Mouse (Mus musculus) CH12.LX (cell line): ENCODE measurements around the gene Sept10. TPM values are rescaled to one million over a fixed set of nuclear protein-coding genes. Genes with fewer than 3 reads are reported as not detected.

Experiments
- DNase-seq: peaks from one replicate; pipeline ENCODE4 v3.0.0-alpha.2; 2013; ENCODE audit errors: extremely low read depth
- H3K27ac ChIP-seq: 2 replicates; pipeline ENCODE4 v1.5.1; 2012; ENCODE audit warnings: low read depth, mild to moderate bottlenecking, control low read depth, moderate library complexity; ENCODE audit not compliant: insufficient read depth
- H3K27me3 ChIP-seq: replicated peaks from 2 replicates; pipeline ENCODE3; 2012; ENCODE audit warnings: inconsistent platforms
- H3K36me3 ChIP-seq, 2 experiments: replicated peaks in 1 of 2; 2 replicates each; pipeline versions ENCODE3 to v1.6.1; 2012; ENCODE audit warnings: inconsistent platforms in 1 of 2, low read length in 1 of 2, mild to moderate bottlenecking in 1 of 2, mixed read lengths in 1 of 2, moderate library complexity in 1 of 2; ENCODE audit not compliant: control insufficient read depth in 1 of 2, insufficient read depth in 1 of 2
- H3K4me1 ChIP-seq, 2 experiments: 2 replicates each; pipeline ENCODE4 v1.6.1; 2012; ENCODE audit warnings: inconsistent platforms in 1 of 2, moderate library complexity in 1 of 2; ENCODE audit not compliant: insufficient read depth in 2 of 2, control insufficient read depth in 1 of 2
- H3K4me2 ChIP-seq: 2 replicates; pipeline ENCODE4 v1.6.1; 2012; ENCODE audit warnings: low read depth, mild to moderate bottlenecking, control low read depth; ENCODE audit not compliant: poor library complexity, insufficient read depth, severe bottlenecking
- H3K4me3 ChIP-seq, 3 experiments: fragments of 150-350 bp in 1 of 3; sonication (generic) in 1 of 3; replicated peaks in 1 of 3; 2 replicates each; pipeline versions ENCODE3 to v1.5.1; 2011 to 2012; ENCODE audit warnings: low read depth in 2 of 3, low read length in 2 of 3, mild to moderate bottlenecking in 2 of 3, moderate library complexity in 2 of 3, control low read depth in 1 of 3, improper control_type of control experiment in 1 of 3, inconsistent platforms in 1 of 3, mixed read lengths in 1 of 3; ENCODE audit not compliant: poor library complexity in 1 of 3
- H3K79me2 ChIP-seq: replicated peaks from 2 replicates; pipeline ENCODE4 v1.6.1; 2012; ENCODE audit warnings: mild to moderate bottlenecking, moderate library complexity; ENCODE audit not compliant: control insufficient read depth, poor library complexity, insufficient read depth, severe bottlenecking; ENCODE audit errors: extremely low read depth
- H3K9ac ChIP-seq: 2 replicates; pipeline ENCODE4 v1.6.1; 2012; ENCODE audit warnings: low read depth, mild to moderate bottlenecking, control low read depth, moderate library complexity; ENCODE audit not compliant: insufficient read depth
- H3K9me3 ChIP-seq: replicated peaks from 2 replicates; pipeline ENCODE3; 2012; ENCODE audit warnings: low read length, inconsistent platforms, mixed read lengths
- CHD1 ChIP-seq: IDR thresholded peaks from 2 replicates; pipeline ENCODE4 v1.6.1; 2012; ENCODE audit warnings: low read depth, low read length, improper control_type of control experiment, inconsistent platforms
- CTCF ChIP-seq, 2 experiments: IDR thresholded peaks in 1 of 2; conservative IDR thresholded peaks in 1 of 2; 2 replicates each; pipeline ENCODE4 v1.5.1; 2011 to 2012; ENCODE audit warnings: low read depth in 2 of 2, low read length in 2 of 2, improper control_type of control experiment in 1 of 2, inconsistent platforms in 1 of 2, mild to moderate bottlenecking in 1 of 2, moderate library complexity in 1 of 2
- EP300 ChIP-seq: IDR thresholded peaks from 2 replicates; pipeline ENCODE4 v1.6.1; 2011; ENCODE audit warnings: low read length, improper control_type of control experiment
- ETS1 ChIP-seq: conservative IDR thresholded peaks from 2 replicates; pipeline ENCODE4 v1.6.1; 2012; ENCODE audit warnings: low read depth, mild to moderate bottlenecking, inconsistent platforms, low read length, improper control_type of control experiment, moderate library complexity
- HCFC1 ChIP-seq: IDR thresholded peaks from 2 replicates; pipeline ENCODE4 v1.6.1; 2012; ENCODE audit warnings: low read depth, mild to moderate bottlenecking, inconsistent platforms, low read length, improper control_type of control experiment
- IRF4 ChIP-seq: IDR thresholded peaks from 2 replicates; pipeline ENCODE4 v1.6.1; 2014; ENCODE audit warnings: low read depth, mild to moderate bottlenecking, inconsistent platforms, low read length, improper control_type of control experiment
- MAX ChIP-seq: IDR thresholded peaks from 2 replicates; pipeline ENCODE4 v1.6.1; 2011; ENCODE audit warnings: low read length, improper control_type of control experiment
- NRF1 ChIP-seq: IDR thresholded peaks from 2 replicates; pipeline ENCODE4 v1.6.1; 2014; ENCODE audit warnings: low read depth, mild to moderate bottlenecking, inconsistent platforms, low read length, improper control_type of control experiment, moderate library complexity
- POLR2AphosphoS2 ChIP-seq: IDR thresholded peaks from 2 replicates; pipeline ENCODE4 v1.6.1; 2011; ENCODE audit warnings: low read depth, low read length, improper control_type of control experiment
- SIN3A ChIP-seq: IDR thresholded peaks from 2 replicates; pipeline ENCODE4 v1.6.1; 2012; ENCODE audit warnings: low read length, improper control_type of control experiment, inconsistent platforms
- SMC3 ChIP-seq: IDR thresholded peaks from 2 replicates; pipeline ENCODE4 v1.6.1; 2011; ENCODE audit warnings: low read depth, low read length, improper control_type of control experiment
- TBP ChIP-seq: conservative IDR thresholded peaks from 2 replicates; pipeline ENCODE4 v1.6.1; 2011; ENCODE audit warnings: low read depth, low read length, improper control_type of control experiment
- TCF12 ChIP-seq: IDR thresholded peaks from 2 replicates; pipeline ENCODE4 v1.6.1; 2014; ENCODE audit warnings: low read depth, mild to moderate bottlenecking, inconsistent platforms, low read length, improper control_type of control experiment
- UBTF ChIP-seq: IDR thresholded peaks from 2 replicates; pipeline ENCODE4 v1.6.1; 2012; ENCODE audit warnings: low read depth, mild to moderate bottlenecking, inconsistent platforms, low read length, improper control_type of control experiment, moderate library complexity
- USF2 ChIP-seq: conservative IDR thresholded peaks from 2 replicates; pipeline ENCODE4 v1.6.1; 2011; ENCODE audit warnings: low read depth, low read length, improper control_type of control experiment
- ZC3H11A ChIP-seq: IDR thresholded peaks from 2 replicates; pipeline ENCODE4 v1.6.1; 2012; ENCODE audit warnings: low read depth, mild to moderate bottlenecking, inconsistent platforms, low read length, improper control_type of control experiment
- ZMIZ1 ChIP-seq: IDR thresholded peaks from 2 replicates; pipeline ENCODE4 v1.6.1; 2012; ENCODE audit warnings: low read depth, mild to moderate bottlenecking, inconsistent platforms, low read length, improper control_type of control experiment
- dilution Hi-C: fragments of 300-500 bp; cut with MboI; formaldehyde crosslinking; loops from 2 replicates; pipeline ENCODE4 v1.14.3; 2020; ENCODE audit warnings: low sequenced_read_pairs; ENCODE audit not compliant: extremely low pct_unique_long_range_greater_than_20kb, extremely low pct_ligation_motif_present
- in situ Hi-C: fragments of 300-500 bp; cut with MboI; formaldehyde crosslinking; loops from 3 replicates; pipeline ENCODE4 v1.14.3; 2019; ENCODE audit warnings: low sequenced_read_pairs, low pct_ligation_motif_present, low pct_unique_long_range_greater_than_20kb, mixed read lengths
- polyA plus RNA-seq: library from polyadenylated mRNA; unstranded; fragments of >175 nt; gene quantifications from 2 replicates; pipeline ENCODE4 v1.2.1, GENCODE M21; 2012; ENCODE audit warnings: low read depth; ENCODE audit not compliant: insufficient read length
- total RNA-seq, 2 experiments: library from RNA; depleted of rRNA; stranded (reverse); fragments of 300-350 nt in 1 of 2; fragments of >200 nt in 1 of 2; gene quantifications; 2 replicates each; pipeline ENCODE4 v1.2.3; 2012 to 2014

Gene Sept10
- total and polyA plus RNA-seq, 3 experiments = 6.9 to 13.1 (median 10.3) TPM

DNA sequence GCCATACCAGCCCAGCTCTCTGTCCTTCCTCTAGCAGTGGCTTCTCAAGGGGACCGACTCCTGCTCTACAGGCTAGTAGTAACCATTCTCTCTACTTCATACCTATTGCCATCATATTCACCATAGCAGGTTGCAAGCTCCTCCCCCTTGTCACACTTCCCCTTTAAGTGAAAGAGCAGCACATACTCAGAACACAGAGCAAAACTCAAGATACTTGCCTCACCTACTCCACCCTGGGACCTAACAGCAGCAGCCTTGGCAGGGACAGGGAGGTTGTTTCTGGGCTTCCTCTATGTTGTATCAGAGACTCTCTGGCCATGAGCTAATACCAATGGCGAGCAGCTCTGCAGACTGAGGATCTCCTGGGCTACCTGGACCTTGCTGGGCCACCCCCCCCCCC lies 96.2 kb downstream of the Sept10 start:
- Histone ChIP-seq H3K4me2 (no peak overlapping the region), H3K79me2 (no peaks in the 10 kb centered on the region), H3K9ac (no peak overlapping the region), H3K36me3 (no peaks in the 10 kb centered on the region)
- peak; percentile 40 for DNase-seq
- in situ Hi-C loops = loop anchor here (25.0 kb wide), 1 partner anchor 737 kb away; no protein-coding TSS in a partner anchor
- TF ChIP-seq HCFC1 = no peak
- no peak for TF ChIP-seq CHD1
- TF ChIP-seq SIN3A = no peak
- TF ChIP-seq ZMIZ1 = no peak
- TF ChIP-seq, all 38 proteins: peak for 0
- Histone ChIP-seq H3K4me3 (no peak overlapping the region), H3K9me3 (peaks cover 2% of the 10 kb centered on the region), H3K27ac (no peak overlapping the region), H3K27me3 (no peaks in the 10 kb centered on the region), H3K4me1 (peaks cover 0 to 17% of the 10 kb centered on the region in 2 experiments; a peak in 3 of 4 replicates)
- dilution Hi-C loops = no loop called here

GRCm38 (mm10) chr10:59119811-59120210 lies 101.8 kb downstream of the Sept10 start:
- H3K9ac ChIP-seq = no peak overlapping the region
- no peak for DNase-seq
- in situ Hi-C loops = no loop called here
- H3K4me2 ChIP-seq = no peak overlapping the region
- no peaks in the 10 kb centered on the region for H3K36me3 ChIP-seq
- H3K79me2 ChIP-seq = no peaks in the 10 kb centered on the region
- dilution Hi-C loops = no loop called here
- H3K27me3 ChIP-seq = no peaks in the 10 kb centered on the region
- peaks cover 3 to 9% of the 10 kb centered on the region in 2 experiments; a peak in 3 of 4 replicates for H3K4me1 ChIP-seq
- peaks cover 2% of the 10 kb centered on the region for H3K9me3 ChIP-seq
- H3K27ac ChIP-seq = no peak overlapping the region
- no peak for TF ChIP-seq USF2
- no peak for TF ChIP-seq IRF4
- TF ChIP-seq NRF1 = no peak
- no peak for TF ChIP-seq ZC3H11A
- TF ChIP-seq TBP = no peak
- no peak for TF ChIP-seq TCF12
- TF ChIP-seq POLR2AphosphoS2 = no peak
- TF ChIP-seq EP300 = no peak
- TF ChIP-seq CTCF (conservative IDR thresholded peaks at IDR 0.05 in 1 of 2, IDR thresholded peaks at IDR 0.05 in 1 of 2; ENCODE audit: low read depth in 2 of 2, low read length in 2 of 2) = no peak
- TF ChIP-seq SMC3 = no peak
- TF ChIP-seq ETS1 = no peak
- TF ChIP-seq UBTF = no peak
- TF ChIP-seq MAX = no peak
- no peak overlapping the region for H3K4me3 ChIP-seq
